Mouse (Mus musculus) G1E (cell line): ENCODE data around the gene Flnc.

Experiments
- CTCF ChIP-seq: IDR thresholded peaks from 2 replicates; pipeline ENCODE4 v1.5.1; 2012; ENCODE audit warnings: low read depth, low read length, inconsistent platforms, mixed read lengths
- POLR2AphosphoS5 ChIP-seq: IDR thresholded peaks from 2 replicates; pipeline ENCODE4 v1.6.1; 2012; ENCODE audit warnings: low read depth, low read length, inconsistent platforms; ENCODE audit not compliant: insufficient replicate concordance

DNA sequence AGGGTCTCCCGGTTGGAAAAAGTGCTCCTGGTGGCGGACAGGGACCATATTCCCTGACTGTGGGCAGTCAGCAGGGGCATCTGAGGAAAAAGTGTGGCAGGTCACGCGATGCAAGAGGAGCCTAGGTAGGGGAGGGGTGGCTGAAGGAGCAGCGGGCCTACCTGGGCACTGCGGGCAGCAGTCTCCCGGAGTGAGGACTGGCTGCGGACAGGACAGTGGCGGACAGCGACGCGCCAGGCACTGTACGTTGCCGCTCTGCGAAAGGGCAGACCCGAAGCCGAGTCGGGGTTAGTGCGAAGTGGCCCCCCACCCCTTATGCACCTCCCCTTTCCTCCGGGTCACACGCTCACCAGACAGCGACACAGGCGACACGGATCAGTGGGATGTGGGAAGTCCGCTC, 63.2 kb downstream of the Flnc start:
- TF ChIP-seq CTCF (no peak), POLR2AphosphoS5 (no peak)
